Mouse (Mus musculus) midbrain, embryonic 16.5 days (tissue): ENCODE results near the gene Slc29a4. TPM values are rescaled to one million over a fixed set of nuclear protein-coding genes. Genes with fewer than 3 reads are reported as not detected.
A peak's percentile ranks its signal among the peaks of the same experiment; 100 is the strongest.

Experiments
- ATAC-seq: fragments of 200-750 bp; cut with Nextera tagmentation; 2 replicates; pipeline ENCODE4 v1.8.0; 2017; ENCODE audit warnings: moderate TSS enrichment
- H3K27ac ChIP-seq: fragments of 300-500 bp; sonication (generic); 2 replicates; pipeline ENCODE4 v1.5.1; 2014; ENCODE audit warnings: mild to moderate bottlenecking, low read length, mixed read lengths
- H3K27me3 ChIP-seq: fragments of 300-500 bp; sonication (generic); 2 replicates; pipeline ENCODE4 v1.6.1; 2014; ENCODE audit warnings: low read depth, low read length, mixed read lengths; ENCODE audit not compliant: control insufficient read depth, insufficient read depth
- H3K36me3 ChIP-seq: fragments of 300-500 bp; sonication (generic); 2 replicates; pipeline ENCODE4 v1.6.1; 2014; ENCODE audit warnings: mild to moderate bottlenecking, low read length, moderate library complexity, mixed read lengths; ENCODE audit not compliant: control insufficient read depth, insufficient read depth
- H3K4me1 ChIP-seq: fragments of 300-500 bp; sonication (generic); 2 replicates; pipeline ENCODE4 v1.6.1; 2014; ENCODE audit warnings: mild to moderate bottlenecking, low read length, mixed read lengths; ENCODE audit not compliant: control insufficient read depth, insufficient read depth
- H3K4me2 ChIP-seq: fragments of 300-500 bp; sonication (generic); 2 replicates; pipeline ENCODE4 v1.6.1; 2014; ENCODE audit warnings: mild to moderate bottlenecking, low read length, mixed read lengths
- H3K4me3 ChIP-seq: fragments of 300-500 bp; sonication (generic); 2 replicates; pipeline ENCODE4 v1.5.1; 2014; ENCODE audit warnings: low read depth, mild to moderate bottlenecking, low read length, moderate library complexity, mixed read lengths
- H3K9ac ChIP-seq: fragments of 300-500 bp; sonication (generic); 2 replicates; pipeline ENCODE4 v1.6.1; 2014; ENCODE audit warnings: low read depth, low read length, mixed read lengths
- H3K9me3 ChIP-seq: fragments of 300-500 bp; sonication (generic); replicated peaks from 2 replicates; pipeline ENCODE4 v1.6.1; 2014; ENCODE audit warnings: mild to moderate bottlenecking, low read length, mixed read lengths; ENCODE audit not compliant: control insufficient read depth, poor library complexity, severe bottlenecking
- WGBS: fragments of 180-500 bp; shearing (Covaris S2); extraction: QIAGEN DNeasy Blood & Tissue Kit; methylation state at CpG from one replicate; pipeline ENCODE4 v1.1.7; 2014; 5-methylcytosine and 5-hydroxymethylcytosine counted together
- polyA plus RNA-seq: library from polyadenylated mRNA; unstranded; fragments of >200 nt; fragmentation: Nextera tagmentation; extraction: Ambion mirVana; gene quantifications from 2 replicates; pipeline ENCODE4 v1.2.1, GENCODE M21; 2015

Slc29a4 gene
- polyA plus RNA-seq, 1 experiment from 2014 or later = 83.1 TPM

- H3K36me3 ChIP-seq = peaks cover 35% of the 10 kb centered on the region
- H3K4me2 ChIP-seq = no peak overlapping the region
- no peaks in the 10 kb centered on the region for H3K4me1 ChIP-seq
- no peak overlapping the region for H3K9ac ChIP-seq
- no peak for ATAC-seq
- no peaks in the 10 kb centered on the region for H3K9me3 ChIP-seq
- H3K27me3 ChIP-seq = no peaks in the 10 kb centered on the region
- 87% methylated on average over 11 of the region's 11 CpGs for WGBS
- H3K27ac ChIP-seq = no peak overlapping the region
- no peak overlapping the region for H3K4me3 ChIP-seq
Measured at GRCm38 (mm10) chr5:142668556-142669263, 23.6 kb upstream of the Slc29a4 start.

GRCm38 (mm10) chr5:142669726-142670125, 22.6 kb upstream of the Slc29a4 start:
- no peak for ATAC-seq
- Histone ChIP-seq H3K9me3 (no peaks in the 10 kb centered on the region), H3K4me2 (no peak overlapping the region), H3K27me3 (no peaks in the 10 kb centered on the region), H3K36me3 (peaks cover 32% of the 10 kb centered on the region), H3K9ac (no peak overlapping the region), H3K4me1 (no peaks in the 10 kb centered on the region), H3K4me3 (no peak overlapping the region), H3K27ac (no peak overlapping the region)
- WGBS = 79% methylated on average over 7 of the region's 7 CpGs

GRCm38 (mm10) chr5:142673082-142673481, 19.2 kb upstream of the Slc29a4 start:
- no peaks in the 10 kb centered on the region for H3K9me3 ChIP-seq
- H3K9ac ChIP-seq = peak overlapping the region; percentile 48
- H3K4me3 ChIP-seq = no peak overlapping the region
- ATAC-seq = peak; percentile 80
- H3K4me2 ChIP-seq = no peak overlapping the region
- no peaks in the 10 kb centered on the region for H3K27me3 ChIP-seq
- 29% methylated on average over 5 of the region's 5 CpGs for WGBS
- H3K27ac ChIP-seq = no peak overlapping the region
- no peaks in the 10 kb centered on the region for H3K4me1 ChIP-seq
- H3K36me3 ChIP-seq = peaks cover 13% of the 10 kb centered on the region; the same call in 1 of the 2 replicates

- Histone ChIP-seq H3K36me3 (no peaks in the 10 kb centered on the region), H3K4me2 (no peak overlapping the region), H3K9me3 (no peaks in the 10 kb centered on the region), H3K9ac (no peak overlapping the region), H3K4me1 (no peaks in the 10 kb centered on the region), H3K27me3 (no peaks in the 10 kb centered on the region), H3K27ac (no peak overlapping the region), H3K4me3 (no peak overlapping the region)
- WGBS = 58% methylated on average over 7 of the region's 7 CpGs
- no peak for ATAC-seq
Measured at GRCm38 (mm10) chr5:142678141-142678571, 14.2 kb upstream of the Slc29a4 start.

GRCm38 (mm10) chr5:142679065-142679464, 13.2 kb upstream of the Slc29a4 start:
- 95% methylated on average over 1 of the region's 1 CpGs for WGBS
- H3K4me1 ChIP-seq = no peaks in the 10 kb centered on the region
- H3K27ac ChIP-seq = no peak overlapping the region
- no peaks in the 10 kb centered on the region for H3K9me3 ChIP-seq
- H3K36me3 ChIP-seq = no peaks in the 10 kb centered on the region
- no peak overlapping the region for H3K4me2 ChIP-seq
- ATAC-seq = no peak
- no peak overlapping the region for H3K9ac ChIP-seq
- no peaks in the 10 kb centered on the region for H3K27me3 ChIP-seq
- H3K4me3 ChIP-seq = no peak overlapping the region

GRCm38 (mm10) chr5:142681911-142682310, 10.4 kb upstream of the Slc29a4 start:
- no peaks in the 10 kb centered on the region for H3K4me1 ChIP-seq
- no peak overlapping the region for H3K4me2 ChIP-seq
- H3K36me3 ChIP-seq = no peaks in the 10 kb centered on the region
- no peaks in the 10 kb centered on the region for H3K27me3 ChIP-seq
- no peak overlapping the region for H3K4me3 ChIP-seq
- WGBS = 72% methylated on average over 3 of the region's 3 CpGs
- no peak overlapping the region for H3K27ac ChIP-seq
- H3K9me3 ChIP-seq = no peaks in the 10 kb centered on the region
- no peak for ATAC-seq
- no peak overlapping the region for H3K9ac ChIP-seq

GRCm38 (mm10) chr5:142682529-142682928, 9.8 kb upstream of the Slc29a4 start:
- H3K27ac ChIP-seq = no peak overlapping the region
- no peak for ATAC-seq
- H3K9ac ChIP-seq = no peak overlapping the region
- 86% methylated on average over 5 of the region's 5 CpGs for WGBS
- H3K4me2 ChIP-seq = no peak overlapping the region
- no peaks in the 10 kb centered on the region for H3K27me3 ChIP-seq
- no peaks in the 10 kb centered on the region for H3K36me3 ChIP-seq
- no peaks in the 10 kb centered on the region for H3K4me1 ChIP-seq
- no peaks in the 10 kb centered on the region for H3K9me3 ChIP-seq
- H3K4me3 ChIP-seq = no peak overlapping the region

- Histone ChIP-seq H3K9me3 (no peaks in the 10 kb centered on the region), H3K4me2 (0 out of 2 replicates have a peak overlapping the region, but pooled peaks have one; percentile 5), H3K4me3 (no peak overlapping the region), H3K36me3 (no peaks in the 10 kb centered on the region), H3K9ac (no peak overlapping the region), H3K27me3 (no peaks in the 10 kb centered on the region), H3K4me1 (peaks cover 11% of the 10 kb centered on the region), H3K27ac (peak overlapping the region; percentile 55)
- ATAC-seq = no peak; the same call in 1 of the 2 replicates
- WGBS = 11% methylated on average over 6 of the region's 6 CpGs
Measured at GRCm38 (mm10) chr5:142688866-142689265, 3.4 kb upstream of the Slc29a4 start.

- Histone ChIP-seq H3K27ac (no peak overlapping the region), H3K9ac (no peak overlapping the region), H3K36me3 (no peaks in the 10 kb centered on the region), H3K9me3 (no peaks in the 10 kb centered on the region), H3K4me1 (peaks cover 11% of the 10 kb centered on the region), H3K4me3 (no peak overlapping the region), H3K27me3 (no peaks in the 10 kb centered on the region), H3K4me2 (no peak overlapping the region)
- 82% methylated on average over 3 of the region's 3 CpGs for WGBS
- no peak for ATAC-seq
Measured at GRCm38 (mm10) chr5:142690343-142690742, 2.0 kb upstream of the Slc29a4 start.
